Mouse (Mus musculus): Measurements from ENCODE around the gene Atxn10.

DNA sequence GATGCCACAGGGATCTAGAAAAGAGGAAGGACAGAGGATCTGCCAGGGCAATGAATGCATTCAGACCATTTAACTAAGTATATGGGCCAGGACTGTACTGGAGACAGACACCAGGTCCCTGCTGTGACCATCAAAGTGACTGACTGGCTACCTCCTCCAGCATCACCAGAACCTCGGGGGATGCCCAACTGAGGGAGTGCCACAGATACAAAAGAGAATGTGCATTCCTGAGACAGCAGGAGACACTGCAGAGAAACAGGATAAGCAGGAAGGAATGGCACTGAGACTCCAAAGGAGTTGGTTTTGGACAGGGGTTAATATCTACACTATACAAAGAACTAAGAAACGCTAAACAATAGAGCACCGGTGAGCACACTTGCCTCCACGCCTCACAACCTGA, 32.8 kb upstream of the Atxn10 start:
- no peak for TF ChIP-seq CTCF (IDR thresholded peaks at IDR 0.05; ENCODE audit: borderline replicate concordance, insufficient read depth, low read length)
- no peak for TF ChIP-seq POLR2A (IDR thresholded peaks at IDR 0.05; ENCODE audit: low read depth, low read length)

All from embryonic fibroblast, embryonic 13.5 days (primary cell).